Mouse (Mus musculus) liver, postnatal 0 days (tissue): Measurements from ENCODE around the gene Cfd.

Source experiments
- CTCF ChIP-seq: sonication (generic); IDR thresholded peaks from 2 replicates; pipeline ENCODE4 v1.5.1; 2016; ENCODE audit warnings: antibody characterized with exemption, low read depth
- EP300 ChIP-seq: IDR thresholded peaks from 2 replicates; pipeline ENCODE4 v1.6.1; 2016; ENCODE audit warnings: antibody characterized with exemption, low read depth, mild to moderate bottlenecking

GRCm38 (mm10) chr10:79936284-79936910 lies 45.7 kb downstream of the Cfd start:
- TF ChIP-seq CTCF: no peak
- no peak for TF ChIP-seq EP300
